Mouse (Mus musculus) myocyte (in vitro differentiated cells): ENCODE measurements at regions not wholly inside any gene's neighbourhood (a gene's known extent, or its start where the extent isn't known, plus 50 kb on each side); places are given as distances from the start of the nearest gene placed in this dataset.

Experiments
- H3K27me3 ChIP-seq: one replicate; pipeline ENCODE4 v1.6.1; 2011; ENCODE audit not compliant: control insufficient read depth, insufficient read depth, insufficient read length
- H3K36me3 ChIP-seq: one replicate; pipeline ENCODE4 v1.6.1; 2011; ENCODE audit not compliant: control insufficient read depth, insufficient read depth
- H3K4me2 ChIP-seq: one replicate; pipeline ENCODE4 v1.6.1; 2011; ENCODE audit warnings: low read depth, control low read depth
- H3K4me3 ChIP-seq: one replicate; pipeline ENCODE4 v1.5.1; 2011; ENCODE audit warnings: mild to moderate bottlenecking, control low read depth, moderate library complexity
- H3K79me2 ChIP-seq: one replicate; pipeline ENCODE4 v1.6.1; 2011; ENCODE audit not compliant: control insufficient read depth, insufficient read depth
- H3ac ChIP-seq: one replicate; pipeline ENCODE4 v1.6.1; 2011; ENCODE audit not compliant: control insufficient read depth, insufficient read length
- CEBPB ChIP-seq: IDR thresholded peaks from 2 replicates; pipeline ENCODE4 v1.6.1; 2011; ENCODE audit warnings: mild to moderate bottlenecking, moderate library complexity; ENCODE audit not compliant: poor library complexity, insufficient read depth, severe bottlenecking
- E2F4 ChIP-seq: IDR thresholded peaks from one replicate; pipeline ENCODE4 v1.6.1; 2011; ENCODE audit warnings: mild to moderate bottlenecking, control low read depth, moderate library complexity; ENCODE audit not compliant: insufficient read depth
- MAX ChIP-seq: IDR thresholded peaks from one replicate; pipeline ENCODE4 v1.6.1; 2011; ENCODE audit warnings: low read depth, mild to moderate bottlenecking, control low read depth
- MYOD1 ChIP-seq, 3 experiments: IDR thresholded peaks; one replicate each; pipeline ENCODE4 v1.6.1; 2011; ENCODE audit warnings: control low read depth in 2 of 3, low read depth in 2 of 3, mild to moderate bottlenecking in 2 of 3, moderate library complexity in 1 of 3; ENCODE audit not compliant: insufficient read length in 2 of 3, control insufficient read depth in 1 of 3
- MYOG ChIP-seq, 3 experiments: IDR thresholded peaks; one replicate each; pipeline ENCODE4 v1.6.1; 2011; ENCODE audit warnings: control low read depth in 2 of 3, low read depth in 2 of 3, mild to moderate bottlenecking in 2 of 3; ENCODE audit not compliant: insufficient read length in 2 of 3, control insufficient read depth in 1 of 3, insufficient read depth in 1 of 3
- POLR2A ChIP-seq: IDR thresholded peaks from one replicate; pipeline ENCODE4 v1.6.1; 2011; ENCODE audit warnings: low read depth, mild to moderate bottlenecking, control low read depth, moderate library complexity; ENCODE audit not compliant: insufficient read length
- POLR2AphosphoS2 ChIP-seq: IDR thresholded peaks from one replicate; pipeline ENCODE4 v1.6.1; 2011; ENCODE audit warnings: low read depth, control low read depth; ENCODE audit not compliant: insufficient read length
- REST ChIP-seq: IDR thresholded peaks from one replicate; pipeline ENCODE4 v1.6.1; 2011; ENCODE audit warnings: mild to moderate bottlenecking, control low read depth, moderate library complexity; ENCODE audit not compliant: insufficient read depth, insufficient read length
- SRF ChIP-seq: IDR thresholded peaks from one replicate; pipeline ENCODE4 v1.6.1; 2011; ENCODE audit warnings: low read depth; ENCODE audit not compliant: control insufficient read depth, insufficient read length
- TCF12 ChIP-seq: IDR thresholded peaks from one replicate; pipeline ENCODE4 v1.6.1; 2011; ENCODE audit warnings: mild to moderate bottlenecking, control low read depth; ENCODE audit not compliant: poor library complexity, insufficient read depth, severe bottlenecking
- TCF3 ChIP-seq: IDR thresholded peaks from one replicate; pipeline ENCODE4 v1.6.1; 2011; ENCODE audit warnings: low read depth, control low read depth; ENCODE audit not compliant: insufficient read length
- USF1 ChIP-seq: IDR thresholded peaks from one replicate; pipeline ENCODE4 v1.6.1; 2011; ENCODE audit warnings: low read depth, mild to moderate bottlenecking, control low read depth, moderate library complexity

GRCm38 (mm10) chr2:173392557-173393323, 116.4 kb upstream of the Pmepa1 start:
- Histone ChIP-seq H3K4me2 (no peak overlapping the region), H3ac (no peak overlapping the region), H3K27me3 (no peaks in the 10 kb centered on the region), H3K4me3 (no peak overlapping the region), H3K36me3 (no peaks in the 10 kb centered on the region), H3K79me2 (no peaks in the 10 kb centered on the region)
- no peak for TF ChIP-seq TCF12
- TF ChIP-seq REST, result no peak
- TF ChIP-seq POLR2AphosphoS2, result no peak
- no peak for TF ChIP-seq SRF
- TF ChIP-seq MYOG (IDR thresholded peaks at IDR 0.05; ENCODE audit: control insufficient read depth in 1 of 3, insufficient read depth in 1 of 3, insufficient read length in 2 of 3, low read depth in 2 of 3), result no peak
- TF ChIP-seq USF1, result no peak
- no peak for TF ChIP-seq POLR2A
- no peak for TF ChIP-seq TCF3
- no peak for TF ChIP-seq CEBPB
- TF ChIP-seq MYOD1 (IDR thresholded peaks at IDR 0.05; ENCODE audit: control insufficient read depth in 1 of 3, insufficient read length in 2 of 3, low read depth in 2 of 3), result no peak
- TF ChIP-seq E2F4, result no peak
- TF ChIP-seq MAX, result no peak

DNA sequence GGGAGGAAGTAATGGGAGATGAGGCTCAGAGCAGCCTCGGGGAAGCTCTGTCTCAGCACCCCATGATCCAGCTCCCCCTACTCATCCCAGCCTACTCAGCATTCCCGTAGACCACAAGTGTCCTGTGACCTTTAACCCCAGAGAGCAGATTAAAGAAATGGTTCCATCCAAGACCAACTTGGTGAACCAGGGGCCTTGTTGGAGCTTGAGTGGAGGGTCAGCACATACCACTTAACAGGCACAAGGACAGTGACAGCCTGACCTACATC, 116.9 kb upstream of the Pmepa1 start:
- Histone ChIP-seq H3K4me3 (no peak overlapping the region), H3K36me3 (no peaks in the 10 kb centered on the region)
- TF ChIP-seq MYOG (IDR thresholded peaks at IDR 0.05; ENCODE audit: control insufficient read depth in 1 of 3, insufficient read depth in 1 of 3, insufficient read length in 2 of 3, low read depth in 2 of 3) (no peak), SRF (no peak), TCF3 (no peak), MAX (no peak), TCF12 (no peak)

DNA sequence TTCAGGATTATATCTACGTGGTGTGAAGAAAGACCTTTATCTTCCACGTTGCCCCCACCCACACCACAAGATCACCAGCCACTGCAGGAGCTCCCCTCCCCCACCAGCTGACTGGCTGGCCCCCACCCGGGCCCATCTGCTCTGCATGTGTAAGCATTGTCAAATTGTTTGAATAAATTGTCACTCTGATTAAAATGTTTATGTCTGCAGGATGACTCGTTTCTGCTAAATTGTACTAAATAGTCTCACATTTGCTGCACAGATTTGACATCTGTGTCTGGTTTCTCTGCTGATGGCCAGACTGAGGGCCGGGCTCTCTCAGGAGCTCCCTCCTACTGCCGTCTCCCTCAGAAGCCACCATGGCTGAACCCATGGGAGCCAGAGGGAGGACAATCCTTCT, 119.2 kb upstream of the Pmepa1 start:
- Histone ChIP-seq H3K36me3 (no peaks in the 10 kb centered on the region), H3K79me2 (no peaks in the 10 kb centered on the region), H3K27me3 (no peaks in the 10 kb centered on the region), H3K4me2 (no peak overlapping the region), H3K4me3 (no peak overlapping the region), H3ac (no peak overlapping the region)
- TF ChIP-seq E2F4 (no peak), REST (no peak), TCF3 (no peak), POLR2AphosphoS2 (no peak), MAX (no peak), USF1 (no peak), MYOD1 (IDR thresholded peaks at IDR 0.05; ENCODE audit: control insufficient read depth in 1 of 3, insufficient read length in 2 of 3, low read depth in 2 of 3) (no peak), CEBPB (no peak), SRF (no peak), TCF12 (no peak), MYOG (IDR thresholded peaks at IDR 0.05; ENCODE audit: control insufficient read depth in 1 of 3, insufficient read depth in 1 of 3, insufficient read length in 2 of 3, low read depth in 2 of 3) (no peak), POLR2A (no peak)

More for the DNA sequence above, 116.9 kb upstream of the Pmepa1 start:
- Histone ChIP-seq H3K4me2 (no peak overlapping the region), H3ac (no peak overlapping the region), H3K79me2 (no peaks in the 10 kb centered on the region), H3K27me3 (no peaks in the 10 kb centered on the region)

- TF ChIP-seq SRF (no peak), TCF12 (no peak), POLR2AphosphoS2 (no peak), CEBPB (no peak), MYOG (IDR thresholded peaks at IDR 0.05; ENCODE audit: control insufficient read depth in 1 of 3, insufficient read depth in 1 of 3, insufficient read length in 2 of 3, low read depth in 2 of 3) (no peak), REST (no peak), POLR2A (no peak), TCF3 (no peak), E2F4 (no peak), MYOD1 (IDR thresholded peaks at IDR 0.05; ENCODE audit: control insufficient read depth in 1 of 3, insufficient read length in 2 of 3, low read depth in 2 of 3) (no peak), MAX (no peak)
- no peak overlapping the region for H3K4me2 ChIP-seq
- H3K4me3 ChIP-seq, result no peak overlapping the region
- no peaks in the 10 kb centered on the region for H3K27me3 ChIP-seq
- no peaks in the 10 kb centered on the region for H3K36me3 ChIP-seq
- no peaks in the 10 kb centered on the region for H3K79me2 ChIP-seq
- no peak overlapping the region for H3ac ChIP-seq
Measured at GRCm38 (mm10) chr2:173397846-173398331, 121.6 kb upstream of the Pmepa1 start.

GRCm38 (mm10) chr2:173405629-173406028, 116.8 kb upstream of the 1700021F07Rik start:
- Histone ChIP-seq H3K4me3 (no peak overlapping the region), H3ac (no peak overlapping the region), H3K4me2 (no peak overlapping the region), H3K36me3 (no peaks in the 10 kb centered on the region), H3K79me2 (no peaks in the 10 kb centered on the region), H3K27me3 (no peaks in the 10 kb centered on the region)
- no peak for TF ChIP-seq MAX
- no peak for TF ChIP-seq USF1
- TF ChIP-seq POLR2A, result no peak
- TF ChIP-seq MYOG (IDR thresholded peaks at IDR 0.05; ENCODE audit: control insufficient read depth in 1 of 3, insufficient read depth in 1 of 3, insufficient read length in 2 of 3, low read depth in 2 of 3), result no peak
- no peak for TF ChIP-seq SRF
- no peak for TF ChIP-seq REST
- no peak for TF ChIP-seq TCF3
- no peak for TF ChIP-seq E2F4
- no peak for TF ChIP-seq MYOD1 (IDR thresholded peaks at IDR 0.05; ENCODE audit: control insufficient read depth in 1 of 3, insufficient read length in 2 of 3, low read depth in 2 of 3)
